Mouse (Mus musculus) adrenal gland, postnatal 10 days (tissue): ENCODE measurements at regions not wholly inside any gene's neighbourhood (a gene's known extent, or its start where the extent isn't known, plus 50 kb on each side); places are given as distances from the start of the nearest gene placed in this dataset.
A peak's percentile ranks its signal among the peaks of the same experiment; 100 is the strongest.

Experiments
- DNase-seq: peaks from one replicate; pipeline ENCODE4 v3.0.0; 2021; ENCODE audit warnings: mixed read lengths

DNA sequence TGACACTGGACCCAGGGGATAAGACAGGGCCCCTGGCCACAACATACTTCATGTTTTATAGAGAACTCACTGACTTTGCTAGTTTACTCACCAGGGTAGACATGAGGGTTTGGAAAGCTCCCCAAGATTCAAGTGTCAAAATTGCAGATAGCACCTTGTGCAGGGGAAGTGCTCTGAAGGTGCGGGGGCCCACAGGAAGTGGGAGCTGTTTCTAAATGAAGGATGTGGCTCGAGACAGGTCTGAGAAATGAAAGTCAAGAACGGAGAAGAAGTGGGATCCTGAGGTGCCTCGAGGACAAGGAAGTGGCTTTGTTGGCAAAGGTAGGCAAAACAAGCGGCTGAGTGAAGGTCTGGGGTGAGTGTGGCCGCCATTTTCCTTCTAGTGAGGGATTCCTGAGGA is 157.8 kb upstream of the Id2 start:
- no peak for DNase-seq

GRCm38 (mm10) chr12:25252776-25253510 is 156.0 kb upstream of the Id2 start:
- DNase-seq = peak; percentile 40

GRCm38 (mm10) chr12:25251411-25252171 is 154.7 kb upstream of the Id2 start:
- no peak for DNase-seq

DNA sequence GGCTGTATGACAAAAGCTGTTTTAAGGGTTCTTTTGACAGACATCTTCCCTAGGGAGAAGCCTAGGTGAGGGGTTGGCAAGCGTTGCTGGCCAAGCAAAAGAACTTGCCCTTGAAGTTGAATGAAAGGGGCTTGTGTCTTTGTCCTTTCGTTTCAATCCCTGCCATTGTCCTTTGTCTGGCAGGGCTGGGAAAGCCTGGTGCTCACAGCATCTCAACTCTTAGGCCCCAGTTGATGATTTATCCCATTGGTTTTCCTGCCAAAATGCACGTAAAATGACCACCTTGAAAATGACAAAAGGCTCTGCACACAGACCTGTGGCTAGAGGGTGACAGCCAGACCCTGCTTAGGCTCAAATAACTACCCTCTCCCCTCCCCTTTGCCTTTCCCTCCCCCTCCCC is 153.9 kb upstream of the Id2 start:
- DNase-seq = no peak

- DNase-seq = peak; percentile 41
Observed at GRCm38 (mm10) chr12:25248681-25249366, 151.9 kb upstream of the Id2 start.

GRCm38 (mm10) chr12:25246566-25246965 is 149.6 kb upstream of the Id2 start:
- no peak for DNase-seq

DNA sequence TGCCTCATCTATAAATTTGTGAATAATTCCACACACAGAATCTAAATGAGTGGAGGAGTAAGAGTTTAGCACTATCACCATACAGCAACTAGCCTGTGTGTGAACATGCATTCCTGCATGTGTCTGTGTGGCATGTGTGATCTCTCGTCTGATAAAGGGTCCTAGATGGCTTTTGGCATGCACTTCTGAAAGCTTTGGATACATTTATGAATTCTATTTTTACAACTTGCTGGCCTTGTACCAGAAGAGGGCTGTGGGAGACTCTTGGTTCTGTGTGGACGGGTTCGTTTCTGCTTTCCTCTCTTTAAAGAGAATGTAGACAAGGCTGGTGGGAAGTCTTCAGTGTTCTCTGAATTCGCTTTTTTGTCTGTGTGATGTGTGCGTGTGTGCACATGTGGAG is 148.7 kb upstream of the Id2 start:
- DNase-seq = no peak

DNA sequence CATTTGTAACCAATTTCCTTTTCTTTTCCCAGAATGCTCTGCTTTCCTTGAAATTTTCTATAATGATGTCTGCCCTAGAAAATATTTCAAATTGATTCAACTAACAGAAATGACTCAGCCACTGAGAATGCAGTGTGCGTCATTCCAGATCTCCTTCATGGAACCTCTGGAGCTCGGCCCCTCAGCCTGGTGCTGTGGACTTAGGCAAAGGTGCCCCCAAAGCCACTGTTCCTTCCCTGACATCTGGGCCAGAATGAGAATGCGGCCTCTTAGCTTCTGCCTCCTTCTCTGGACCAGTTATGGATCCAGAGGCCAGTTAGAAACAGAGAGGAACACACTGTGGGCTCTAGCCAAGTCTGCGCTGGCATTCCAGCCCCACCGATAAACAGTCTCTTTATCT is 148.3 kb upstream of the Id2 start:
- DNase-seq = peak; percentile 56

DNA sequence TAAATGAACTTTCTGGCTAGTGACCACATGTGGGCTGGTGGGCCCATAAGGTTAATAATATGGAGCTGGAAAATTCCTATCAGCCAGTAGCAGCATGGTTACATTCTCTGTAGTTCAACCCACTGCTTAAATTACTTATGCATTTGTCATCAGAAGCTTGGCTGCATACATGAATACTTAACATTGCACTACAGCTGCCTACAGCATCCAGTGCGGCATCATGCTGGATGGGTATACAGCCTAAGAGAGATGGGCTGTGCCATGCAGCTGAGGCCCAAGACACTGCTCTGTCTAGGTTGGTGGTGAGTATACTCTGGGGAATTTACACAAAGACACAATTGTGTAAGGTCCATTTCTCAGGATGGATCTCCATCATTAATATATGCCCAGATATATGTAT is 147.7 kb upstream of the Id2 start:
- DNase-seq = no peak

GRCm38 (mm10) chr12:25243901-25244300 is 147.0 kb upstream of the Id2 start:
- DNase-seq = no peak

- no peak for DNase-seq
Observed at GRCm38 (mm10) chr12:25242369-25242768, 145.4 kb upstream of the Id2 start.

DNA sequence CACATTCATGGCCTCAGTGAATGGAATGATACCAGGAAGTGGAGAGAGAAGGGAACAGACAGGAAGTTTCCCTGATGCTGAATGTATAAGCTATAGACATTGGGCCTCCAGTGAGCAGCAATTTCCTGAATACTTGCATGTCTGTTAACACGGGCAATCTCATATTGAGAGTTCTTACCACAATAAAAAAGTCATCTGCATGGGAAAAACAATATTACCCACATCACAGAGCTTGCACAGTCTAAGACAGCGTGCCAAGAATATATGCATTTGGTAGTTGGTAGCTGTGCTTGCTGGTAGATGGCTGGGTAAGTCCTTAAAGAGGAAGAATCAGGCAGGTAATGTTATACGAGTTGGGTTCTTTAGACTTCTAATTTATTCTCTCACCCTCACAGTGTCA is 144.7 kb upstream of the Id2 start:
- DNase-seq = no peak

GRCm38 (mm10) chr12:25240796-25241195 is 143.9 kb upstream of the Id2 start:
- DNase-seq = peak; percentile 46

DNA sequence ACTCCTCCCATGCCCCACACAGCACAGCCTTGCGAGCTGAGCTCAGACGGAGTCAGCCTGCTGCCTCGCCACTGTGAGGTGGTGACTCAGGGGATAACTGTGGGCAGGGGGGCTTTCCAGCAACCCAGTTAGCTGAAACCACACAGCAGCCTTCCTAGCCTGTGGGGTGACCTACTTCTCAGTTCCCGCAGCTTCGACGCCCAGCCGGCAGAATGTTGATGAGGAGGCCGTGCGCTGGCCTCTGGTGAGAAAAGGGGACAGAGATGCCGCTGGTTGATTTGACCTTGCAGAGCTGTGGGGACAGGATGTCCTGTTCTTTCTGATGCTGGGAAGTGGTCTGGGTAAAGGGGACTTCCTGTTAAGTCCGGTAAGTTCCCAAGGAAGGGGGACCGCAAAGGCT is 143.2 kb upstream of the Id2 start:
- DNase-seq = peak; percentile 49

- no peak for DNase-seq
Observed at GRCm38 (mm10) chr12:25235071-25235470, 138.1 kb upstream of the Id2 start.

DNA sequence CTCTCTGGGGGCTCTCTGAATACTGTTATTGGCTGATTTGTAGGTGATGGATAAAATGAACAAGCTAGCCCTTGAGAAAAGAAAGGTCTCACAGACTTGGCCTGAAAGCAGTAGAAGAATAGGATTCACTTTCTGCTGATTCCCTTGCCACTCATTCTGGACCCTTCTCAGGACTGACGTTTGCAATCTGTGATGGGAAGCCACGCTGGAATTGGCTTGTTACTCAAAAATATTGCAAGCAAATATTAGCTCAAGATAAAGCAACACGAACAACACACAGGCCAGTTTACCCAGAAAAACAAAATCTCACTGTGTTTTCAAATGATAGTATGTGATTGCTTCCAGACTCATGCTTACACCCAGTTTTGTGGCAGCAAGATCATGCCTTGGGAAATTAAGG is 137.7 kb upstream of the Id2 start:
- no peak for DNase-seq

GRCm38 (mm10) chr12:25233027-25233535 is 136.1 kb upstream of the Id2 start:
- DNase-seq = no peak

DNA sequence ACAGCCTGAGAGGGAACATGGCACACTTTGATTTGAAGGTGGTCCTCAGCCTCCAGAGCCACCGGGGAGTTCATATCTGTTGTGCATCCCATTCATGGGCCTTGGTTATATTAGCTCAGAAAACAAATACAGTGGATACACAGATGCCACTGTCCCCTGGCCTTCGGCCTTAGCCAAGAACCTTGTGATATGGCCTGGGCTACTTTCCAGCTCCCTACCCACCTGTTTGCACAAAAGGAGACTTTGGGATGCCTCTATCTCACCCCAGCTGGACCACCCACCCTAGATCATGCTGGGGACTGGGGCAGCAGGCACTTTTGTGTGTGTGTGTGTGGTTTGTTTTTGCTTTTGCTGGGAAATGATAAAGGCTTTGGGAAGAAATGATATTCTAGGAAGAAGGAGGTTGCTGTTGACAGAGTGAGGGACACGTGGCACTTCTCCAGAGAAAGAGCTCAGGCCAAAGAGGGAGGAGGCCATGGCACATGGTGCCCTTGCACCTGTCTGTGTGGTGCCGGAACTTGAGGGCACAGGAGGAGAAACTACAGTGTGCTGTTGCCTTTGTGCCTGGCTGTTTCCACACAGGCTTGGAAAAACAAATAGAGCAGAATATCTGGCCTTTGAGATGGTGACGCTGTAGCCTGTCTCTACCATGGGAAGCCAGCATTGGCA is 135.6 kb upstream of the Id2 start:
- DNase-seq = peak; percentile 57

- no peak for DNase-seq
Observed at GRCm38 (mm10) chr12:25228708-25229107, 131.8 kb upstream of the Id2 start.

- no peak for DNase-seq
Observed at GRCm38 (mm10) chr12:25227736-25228135, 130.8 kb upstream of the Id2 start.

GRCm38 (mm10) chr12:25224644-25225043 is 127.7 kb upstream of the Id2 start:
- no peak for DNase-seq

GRCm38 (mm10) chr12:25224201-25224600 is 127.3 kb upstream of the Id2 start:
- no peak for DNase-seq

DNA sequence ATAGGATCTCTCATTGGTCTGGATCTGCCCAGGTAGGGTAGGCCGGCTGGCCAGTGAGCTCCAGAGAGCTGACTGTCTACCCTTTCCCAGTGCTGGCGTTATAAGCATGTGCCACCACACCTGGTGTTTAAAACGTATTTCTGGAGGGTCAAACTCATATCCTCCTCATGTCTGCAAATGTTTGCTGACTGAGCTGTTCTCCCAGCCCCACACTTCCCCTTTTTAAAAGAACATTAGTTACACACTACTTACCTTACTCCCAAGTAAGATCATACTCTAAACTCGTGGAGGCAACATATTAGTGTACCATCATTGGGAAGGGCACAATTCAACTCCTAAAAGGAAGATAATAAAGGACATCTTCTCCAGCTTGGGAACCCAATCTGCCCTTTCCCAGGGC is 126.6 kb upstream of the Id2 start:
- DNase-seq = no peak
